Mouse (Mus musculus): ENCODE measurements around the gene Zfp619. TPM values are rescaled to one million over a fixed set of nuclear protein-coding genes. Genes with fewer than 3 reads are reported as not detected.

The Zfp619 gene
- total and polyA plus RNA-seq, 2 experiments from 2014 or later = 1.8 to 6.2 TPM

DNA sequence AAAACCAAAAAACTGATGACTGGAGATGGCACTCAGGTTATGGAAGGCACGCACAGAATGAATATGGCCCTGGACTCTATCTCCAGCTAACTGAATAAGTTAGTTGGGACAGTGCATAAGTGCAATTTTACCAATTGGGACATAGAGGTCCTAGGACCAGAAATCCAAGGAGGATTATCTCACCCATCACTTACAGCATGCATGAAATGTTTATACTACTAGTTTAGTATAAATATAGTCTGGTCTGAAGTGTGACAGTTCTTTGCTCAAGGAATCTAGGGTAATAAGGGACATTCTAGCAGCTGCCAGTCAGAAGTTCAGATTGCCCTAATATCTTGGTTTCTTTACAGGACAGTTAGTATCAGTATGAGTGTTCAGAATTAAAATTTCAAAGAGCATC, 13.5 kb upstream of the Zfp619 start:
- H3K4me1 ChIP-seq (ENCODE audit: insufficient read depth, low read length) = no peaks in the 10 kb centered on the region
- H3K9me3 ChIP-seq (ENCODE audit: low read length) = peaks cover 9% of the 10 kb centered on the region
- TF ChIP-seq CTCF (IDR thresholded peaks at IDR 0.05) = no peak
- peaks cover 7% of the 10 kb centered on the region for H3K36me3 ChIP-seq (ENCODE audit: insufficient read depth, low read length)
- H3K9ac ChIP-seq (replicated peaks; ENCODE audit: low read length, poor library complexity, severe bottlenecking) = no peak overlapping the region
- no peak for DNase-seq (ENCODE audit: low spot score)
- no peaks in the 10 kb centered on the region for H3K27me3 ChIP-seq (ENCODE audit: insufficient read depth, low read length)
- no peak overlapping the region for H3K4me2 ChIP-seq (ENCODE audit: low read depth, low read length, poor library complexity, severe bottlenecking)
- WGBS = 92% methylated on average over 1 of the region's 1 CpGs
- no peak overlapping the region for H3K27ac ChIP-seq (ENCODE audit: low read depth, low read length)
- no peak overlapping the region for H3K4me3 ChIP-seq (ENCODE audit: low read depth, low read length)
- no peak for ATAC-seq (ENCODE audit: low FRiP score)

DNA sequence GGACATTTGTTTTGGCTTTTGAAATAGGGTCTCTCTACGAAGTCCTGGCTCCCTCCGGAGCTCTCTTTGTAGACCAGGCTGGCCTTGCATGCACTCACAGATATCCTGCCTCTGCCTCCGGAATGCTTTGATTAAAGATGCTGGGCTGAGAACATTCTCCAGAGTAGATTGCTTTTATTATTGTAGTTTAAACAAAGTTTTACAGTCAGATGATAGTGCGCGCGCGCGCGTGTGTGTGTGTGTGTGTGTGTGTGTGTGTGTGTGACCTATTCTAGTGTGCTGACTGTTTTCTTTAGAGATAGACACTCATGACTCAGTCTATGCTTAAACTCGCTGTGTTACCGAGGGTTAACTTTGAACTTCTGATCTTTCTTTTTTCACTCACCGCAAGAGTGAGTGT, 796 bp downstream of the Zfp619 start:
- Histone ChIP-seq H3K4me1 (ENCODE audit: insufficient read depth, low read length) (peaks cover 2% of the 10 kb centered on the region; the same call in 1 of the 2 replicates), H3K27ac (ENCODE audit: low read depth, low read length) (no peak overlapping the region), H3K9me3 (ENCODE audit: low read length) (0 out of 2 replicates have a peak, but pooled peaks cover 8% of the 10 kb centered on the region), H3K4me2 (ENCODE audit: low read depth, low read length, poor library complexity, severe bottlenecking) (peak overlapping the region; percentile 49), H3K9ac (replicated peaks; ENCODE audit: low read length, poor library complexity, severe bottlenecking) (peak overlapping the region; percentile 40; the same call in 1 of the 2 replicates), H3K36me3 (ENCODE audit: insufficient read depth, low read length) (no peaks in the 10 kb centered on the region), H3K27me3 (ENCODE audit: insufficient read depth, low read length) (no peaks in the 10 kb centered on the region), H3K4me3 (ENCODE audit: low read depth, low read length) (peak overlapping the region; percentile 40)
- 85% methylated on average over 12 of the region's 12 CpGs for WGBS
- no peak for DNase-seq (ENCODE audit: low spot score)
- no peak for TF ChIP-seq CTCF (IDR thresholded peaks at IDR 0.05)
- ATAC-seq (ENCODE audit: low FRiP score) = no peak

DNA sequence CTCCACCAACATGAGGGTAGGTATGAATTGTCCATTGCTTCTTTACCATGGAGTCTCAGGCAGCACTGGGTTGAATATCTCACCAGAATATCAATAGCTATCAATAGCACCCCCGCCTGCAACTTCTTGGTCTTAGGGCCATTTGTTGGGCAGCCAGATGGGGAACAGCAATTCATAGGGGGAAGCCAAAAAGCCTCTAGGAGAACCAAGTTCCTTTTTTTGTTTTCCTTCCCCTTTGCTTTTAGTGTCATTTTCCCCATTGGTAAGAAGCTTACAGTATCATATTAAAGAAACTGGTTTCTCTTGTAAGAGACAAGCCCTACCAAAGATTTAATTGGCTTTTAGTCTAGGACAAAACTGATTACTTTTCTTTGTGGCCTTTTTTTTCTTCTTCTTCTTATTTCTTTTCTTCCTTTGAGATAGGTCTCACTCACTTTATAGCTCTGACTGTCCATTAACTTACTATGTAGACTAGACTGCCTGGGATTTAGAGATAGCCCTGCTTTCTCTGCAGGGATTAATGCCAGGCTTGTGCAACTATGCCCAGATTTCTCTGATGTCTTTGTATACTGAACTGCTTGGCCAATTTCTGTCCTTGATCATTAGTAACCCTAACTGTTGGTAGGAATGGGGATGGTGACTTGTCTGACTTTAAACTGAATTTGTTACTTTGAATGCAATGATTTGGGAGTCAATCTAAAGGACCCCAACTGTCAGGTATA, 6.3 kb downstream of the Zfp619 start:
- whole genome bisulfite sequencing = 97% methylated on average over 1 of the region's 1 CpGs
- no peak for DNase-seq (ENCODE audit: low spot score)
- H3K36me3 ChIP-seq (ENCODE audit: insufficient read depth, low read length) = no peaks in the 10 kb centered on the region
- no peaks in the 10 kb centered on the region for H3K27me3 ChIP-seq (ENCODE audit: insufficient read depth, low read length)
- no peak for ATAC-seq (ENCODE audit: low FRiP score)
- no peak overlapping the region for H3K4me3 ChIP-seq (ENCODE audit: low read depth, low read length)
- H3K27ac ChIP-seq (ENCODE audit: low read depth, low read length) = no peak overlapping the region
- no peak overlapping the region for H3K9ac ChIP-seq (replicated peaks; ENCODE audit: low read length, poor library complexity, severe bottlenecking)
- H3K9me3 ChIP-seq (ENCODE audit: low read length) = 0 out of 2 replicates have a peak, but pooled peaks cover 3% of the 10 kb centered on the region
- no peak for TF ChIP-seq CTCF (IDR thresholded peaks at IDR 0.05)
- H3K4me2 ChIP-seq (ENCODE audit: low read depth, low read length, poor library complexity, severe bottlenecking) = no peak overlapping the region
- no peaks in the 10 kb centered on the region for H3K4me1 ChIP-seq (ENCODE audit: insufficient read depth, low read length)

DNA sequence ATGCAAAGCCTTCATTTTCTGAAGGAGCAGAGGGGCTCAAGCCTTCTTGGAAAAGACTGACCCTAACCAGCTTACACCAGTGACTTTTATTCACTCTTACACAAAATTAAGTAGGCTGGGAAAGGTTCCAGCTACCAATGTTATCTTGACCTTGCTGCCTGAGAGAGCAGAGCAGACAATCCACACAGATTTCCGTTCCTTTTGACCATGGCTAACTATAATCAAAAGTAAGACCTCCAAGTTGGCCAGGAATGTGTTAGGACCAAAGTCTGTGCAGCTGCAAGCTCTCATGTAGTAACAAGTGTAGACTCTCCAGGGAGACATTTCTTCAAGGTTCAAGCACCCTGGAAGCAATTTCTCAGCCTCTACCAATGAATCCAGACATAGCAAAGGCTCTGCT, 25.6 kb downstream of the Zfp619 start:
- 93% methylated on average over 1 of the region's 1 CpGs for WGBS
- Histone ChIP-seq H3K9ac (replicated peaks; ENCODE audit: low read length, poor library complexity, severe bottlenecking) (no peak overlapping the region), H3K4me2 (ENCODE audit: low read depth, low read length, poor library complexity, severe bottlenecking) (no peak overlapping the region), H3K4me1 (ENCODE audit: insufficient read depth, low read length) (no peaks in the 10 kb centered on the region), H3K4me3 (ENCODE audit: low read depth, low read length) (no peak overlapping the region), H3K9me3 (ENCODE audit: low read length) (no peaks in the 10 kb centered on the region), H3K36me3 (ENCODE audit: insufficient read depth, low read length) (no peaks in the 10 kb centered on the region), H3K27ac (ENCODE audit: low read depth, low read length) (no peak overlapping the region), H3K27me3 (ENCODE audit: insufficient read depth, low read length) (no peaks in the 10 kb centered on the region)
- ATAC-seq (ENCODE audit: low FRiP score) (no peak), DNase-seq (ENCODE audit: low spot score) (no peak)
- TF ChIP-seq CTCF (IDR thresholded peaks at IDR 0.05) = no peak

DNA sequence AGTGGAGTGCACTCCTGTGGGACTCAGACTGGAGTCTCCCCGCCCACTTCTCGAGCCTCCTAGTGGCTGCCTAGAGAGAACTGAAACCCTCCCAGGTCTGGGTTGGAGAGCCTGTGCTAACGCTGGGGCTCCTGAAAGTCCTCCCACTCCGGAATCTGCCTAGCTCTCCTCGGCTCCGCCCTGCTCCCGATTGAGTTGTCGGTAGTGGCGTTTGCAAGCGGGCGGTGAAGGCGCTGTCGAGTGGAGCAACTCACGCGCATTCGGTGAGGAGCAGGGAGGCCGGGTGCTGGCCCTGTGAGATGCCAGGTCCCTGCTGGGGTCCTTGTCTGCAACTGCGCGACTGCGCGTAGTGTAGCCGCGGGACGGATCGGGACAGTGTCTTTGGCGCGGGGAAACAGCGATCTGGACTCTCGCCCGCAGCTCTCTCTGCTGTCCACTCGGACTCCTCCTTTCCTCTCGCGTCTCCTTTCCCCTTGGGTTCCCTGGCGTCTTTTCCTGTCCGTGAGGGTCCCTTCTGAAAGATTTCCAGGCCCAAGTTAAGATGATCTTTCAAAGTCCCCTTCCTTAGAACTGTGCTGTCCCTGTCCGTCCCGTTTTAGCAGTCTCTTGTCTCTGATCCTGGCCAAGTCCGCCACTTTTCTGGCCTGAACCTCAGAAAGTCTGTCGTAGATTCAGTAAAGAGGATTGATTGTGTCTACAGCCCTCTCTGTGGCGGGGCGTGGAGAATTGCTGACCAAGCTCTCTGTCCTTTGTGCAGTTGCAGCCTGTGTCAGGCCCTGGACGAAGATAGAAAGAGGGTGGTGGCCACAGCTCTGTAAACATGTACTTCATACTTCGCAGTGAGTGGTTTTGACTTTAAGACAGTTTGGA, 26.9 kb downstream of the Zfp619 start:
- no peaks in the 10 kb centered on the region for H3K4me1 ChIP-seq (ENCODE audit: insufficient read depth, low read length)
- TF ChIP-seq CTCF (IDR thresholded peaks at IDR 0.05) = peak; percentile 64
- peak; percentile 86 for ATAC-seq (ENCODE audit: low FRiP score)

DNA sequence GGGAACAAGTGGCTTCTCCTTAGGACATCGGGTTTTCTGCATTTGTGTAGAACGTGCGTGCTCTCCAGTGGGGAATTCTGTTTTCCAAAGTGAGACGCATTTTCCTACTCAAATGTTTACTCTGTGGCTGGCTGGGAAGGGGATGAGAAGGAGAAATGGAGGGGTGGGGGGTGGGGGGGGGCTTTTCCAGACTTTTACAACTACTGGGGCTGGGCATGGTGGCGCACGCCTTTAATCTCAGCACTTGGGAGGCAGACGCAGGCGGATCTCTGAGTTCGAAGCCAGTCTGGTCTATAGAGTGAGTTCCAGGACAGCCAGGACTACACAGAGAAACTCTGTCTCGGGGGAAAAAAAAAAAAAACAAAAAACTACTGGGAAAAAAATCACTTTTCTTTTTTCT, 27.6 kb downstream of the Zfp619 start:
- ATAC-seq (ENCODE audit: low FRiP score) (no peak), DNase-seq (ENCODE audit: low spot score) (no peak)
- 47% methylated on average over 10 of the region's 10 CpGs for WGBS
- no peak for TF ChIP-seq CTCF (IDR thresholded peaks at IDR 0.05)
- Histone ChIP-seq H3K4me1 (ENCODE audit: insufficient read depth, low read length) (no peaks in the 10 kb centered on the region), H3K4me2 (ENCODE audit: low read depth, low read length, poor library complexity, severe bottlenecking) (peak overlapping the region; percentile 80), H3K27me3 (ENCODE audit: insufficient read depth, low read length) (no peaks in the 10 kb centered on the region), H3K9me3 (ENCODE audit: low read length) (no peaks in the 10 kb centered on the region), H3K27ac (ENCODE audit: low read depth, low read length) (peak overlapping the region; percentile 77), H3K36me3 (ENCODE audit: insufficient read depth, low read length) (no peaks in the 10 kb centered on the region), H3K9ac (replicated peaks; ENCODE audit: low read length, poor library complexity, severe bottlenecking) (no peak overlapping the region), H3K4me3 (ENCODE audit: low read depth, low read length) (peak overlapping the region; percentile 52; the same call in 1 of the 2 replicates)

More for the DNA sequence above, 26.9 kb downstream of the Zfp619 start:
- Histone ChIP-seq H3K4me3 (ENCODE audit: low read depth, low read length) (peak overlapping the region; percentile 52), H3K36me3 (ENCODE audit: insufficient read depth, low read length) (no peaks in the 10 kb centered on the region), H3K9ac (replicated peaks; ENCODE audit: low read length, poor library complexity, severe bottlenecking) (peak overlapping the region; percentile 70), H3K27me3 (ENCODE audit: insufficient read depth, low read length) (no peaks in the 10 kb centered on the region), H3K27ac (ENCODE audit: low read depth, low read length) (peak overlapping the region; percentile 77), H3K4me2 (ENCODE audit: low read depth, low read length, poor library complexity, severe bottlenecking) (peak overlapping the region; percentile 80), H3K9me3 (ENCODE audit: low read length) (no peaks in the 10 kb centered on the region)
- WGBS = 1% methylated on average over 43 of the region's 43 CpGs
- DNase-seq (ENCODE audit: low spot score) = peak; percentile 86
